Mouse (Mus musculus) hindbrain, postnatal 0 days (tissue): Measurements from ENCODE around the gene Vcp. TPM values are rescaled to one million over a fixed set of nuclear protein-coding genes. Genes with fewer than 3 reads are reported as not detected.

Experiments used
- ATAC-seq: fragments of 200-750 bp; cut with Nextera tagmentation; 2 replicates; pipeline ENCODE4 v1.8.0; 2017; ENCODE audit warnings: mild to moderate bottlenecking, moderate TSS enrichment, moderate library complexity
- DNase-seq: peaks from one replicate; pipeline ENCODE4 v3.0.0-alpha.2; 2015; ENCODE audit warnings: low spot score
- H3K27ac ChIP-seq: fragments of 300-500 bp; sonication (generic); 2 replicates; pipeline ENCODE4 v1.5.1; 2014; ENCODE audit warnings: mild to moderate bottlenecking
- H3K27me3 ChIP-seq: fragments of 300-500 bp; sonication (generic); 2 replicates; pipeline ENCODE4 v1.6.1; 2014; ENCODE audit warnings: low read length, mixed read lengths; ENCODE audit not compliant: insufficient read depth
- H3K36me3 ChIP-seq: fragments of 300-500 bp; sonication (generic); 2 replicates; pipeline ENCODE4 v1.6.1; 2014; ENCODE audit warnings: low read length, mixed read lengths; ENCODE audit not compliant: insufficient read depth
- H3K4me1 ChIP-seq: fragments of 300-500 bp; sonication (generic); 2 replicates; pipeline ENCODE4 v1.6.1; 2014; ENCODE audit warnings: antibody characterized with exemption, low read length, mixed read lengths; ENCODE audit not compliant: insufficient read depth
- H3K4me2 ChIP-seq: fragments of 300-500 bp; sonication (generic); 2 replicates; pipeline ENCODE4 v1.6.1; 2014; ENCODE audit warnings: low read depth, mild to moderate bottlenecking, low read length, moderate library complexity, mixed read lengths
- H3K4me3 ChIP-seq: fragments of 300-500 bp; sonication (generic); 2 replicates; pipeline ENCODE4 v1.5.1; 2014; ENCODE audit warnings: low read length
- H3K9ac ChIP-seq: fragments of 300-500 bp; sonication (generic); replicated peaks from 2 replicates; pipeline ENCODE4 v1.6.1; 2014; ENCODE audit warnings: mild to moderate bottlenecking, low read length, moderate library complexity, mixed read lengths
- H3K9me3 ChIP-seq: fragments of 300-500 bp; sonication (generic); 2 replicates; pipeline ENCODE4 v1.6.1; 2016; ENCODE audit warnings: low read length, mixed read lengths
- CTCF ChIP-seq: IDR thresholded peaks from 2 replicates; pipeline ENCODE4 v1.5.1; 2016; ENCODE audit warnings: antibody characterized with exemption, control low read depth, low read depth
- WGBS: fragments of 180-500 bp; shearing (Covaris S2); extraction: QIAGEN DNeasy Blood & Tissue Kit; methylation state at CpG from one replicate; pipeline ENCODE4 v1.1.7; 2014; 5-methylcytosine and 5-hydroxymethylcytosine counted together
- polyA plus RNA-seq: library from polyadenylated mRNA; unstranded; fragments of >200 nt; fragmentation: Nextera tagmentation; extraction: Ambion mirVana; gene quantifications from 2 replicates; pipeline ENCODE4 v1.2.1, GENCODE M21; 2015
- total RNA-seq: library from RNA; depleted of rRNA; stranded (reverse); fragments of >200 nt; gene quantifications from 2 replicates; pipeline ENCODE4 v1.2.3, GENCODE M21; 2014

The Vcp gene
- total and polyA plus RNA-seq, 2 experiments from 2014 or later = 191 to 455 TPM

DNA sequence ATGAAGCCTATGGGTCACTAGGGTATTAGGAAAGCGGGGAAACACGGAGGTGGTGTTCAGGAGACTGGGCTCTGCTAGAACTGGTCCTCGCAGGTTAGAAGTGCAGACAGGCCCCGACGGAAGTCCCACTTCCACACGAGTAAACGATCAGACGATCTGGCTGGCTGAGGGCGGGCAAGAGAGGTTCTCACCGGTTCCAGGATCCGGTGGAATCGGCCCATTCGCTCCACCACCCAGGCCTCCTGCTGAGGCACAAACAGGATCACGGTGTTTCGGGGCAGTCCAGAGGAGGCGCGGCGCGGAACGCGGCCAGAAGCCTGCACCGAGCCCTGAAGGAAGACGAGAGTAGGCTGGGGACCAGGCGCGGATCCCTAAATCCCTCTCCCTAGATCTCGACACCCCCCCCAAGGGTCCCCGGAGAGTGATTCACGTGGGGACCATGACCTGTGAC lies 30.5 kb upstream of the Vcp start:
- Histone ChIP-seq H3K4me1 (no peaks in the 10 kb centered on the region), H3K27ac (peak overlapping the region; percentile 84), H3K4me2 (peak overlapping the region; percentile 68), H3K4me3 (peak overlapping the region; percentile 73), H3K9ac (peak overlapping the region; percentile 78), H3K9me3 (no peaks in the 10 kb centered on the region), H3K36me3 (peaks cover 41% of the 10 kb centered on the region), H3K27me3 (no peaks in the 10 kb centered on the region)
- no peak for TF ChIP-seq CTCF
- ATAC-seq (peak; percentile 57), DNase-seq (peak; percentile 35)
- WGBS = under 1% methylated on average over 28 of the region's 28 CpGs

DNA sequence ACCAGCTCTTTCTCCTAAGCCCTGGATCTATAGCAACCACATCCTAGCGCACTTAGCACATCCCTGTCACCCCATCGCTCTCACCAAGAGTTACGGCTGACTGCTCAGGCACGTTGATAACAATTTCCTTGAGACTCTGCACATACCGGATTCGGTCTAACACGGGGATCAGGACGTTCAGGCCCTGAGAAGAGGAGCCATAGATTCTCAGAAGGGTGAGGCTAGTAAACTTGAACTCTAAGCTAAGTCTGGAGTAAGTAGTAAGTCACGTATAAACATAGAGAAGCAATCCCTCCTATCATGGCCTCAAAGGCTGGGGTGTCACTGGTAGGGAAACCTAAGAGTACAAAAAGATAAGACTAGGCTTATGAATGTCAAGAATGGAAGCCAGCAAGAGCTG lies 30.0 kb upstream of the Vcp start:
- WGBS = 73% methylated on average over 9 of the region's 9 CpGs
- DNase-seq (no peak), ATAC-seq (no peak)
- no peak for TF ChIP-seq CTCF
- no peaks in the 10 kb centered on the region for H3K27me3 ChIP-seq
- peaks cover 39% of the 10 kb centered on the region for H3K36me3 ChIP-seq
- no peaks in the 10 kb centered on the region for H3K9me3 ChIP-seq
- peak overlapping the region; percentile 78 for H3K9ac ChIP-seq
- no peaks in the 10 kb centered on the region for H3K4me1 ChIP-seq
- H3K4me2 ChIP-seq = peak overlapping the region; percentile 68
- H3K27ac ChIP-seq = peak overlapping the region; percentile 84; the same call in 1 of the 2 replicates
- H3K4me3 ChIP-seq = peak overlapping the region; percentile 73

DNA sequence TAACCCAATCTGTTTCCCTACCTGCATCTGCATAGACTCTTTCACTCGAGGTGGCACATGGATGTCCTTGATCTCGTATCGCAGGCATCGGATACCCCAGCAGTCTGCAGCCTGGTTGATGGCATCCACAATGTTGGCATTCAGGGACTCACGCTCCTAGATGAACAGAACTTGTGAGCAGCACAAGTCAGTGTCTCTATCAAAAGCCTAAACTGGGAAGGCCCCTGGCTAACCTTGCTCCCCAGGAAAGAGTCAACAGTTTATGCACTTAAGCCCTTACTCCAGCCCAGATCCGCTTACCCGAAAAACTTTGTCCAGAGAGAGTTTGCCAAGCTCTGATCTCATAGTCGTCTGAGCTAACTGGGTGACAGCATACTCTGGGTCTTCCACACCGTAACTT lies 29.4 kb upstream of the Vcp start:
- Histone ChIP-seq H3K27ac (no peak overlapping the region), H3K4me2 (no peak overlapping the region), H3K4me1 (peaks cover 3% of the 10 kb centered on the region; the same call in 1 of the 2 replicates), H3K9me3 (no peaks in the 10 kb centered on the region), H3K36me3 (peaks cover 37% of the 10 kb centered on the region), H3K9ac (no peak overlapping the region), H3K4me3 (no peak overlapping the region), H3K27me3 (no peaks in the 10 kb centered on the region)
- 93% methylated on average over 9 of the region's 9 CpGs for WGBS
- TF ChIP-seq CTCF = no peak
- no peak for DNase-seq
- no peak for ATAC-seq

DNA sequence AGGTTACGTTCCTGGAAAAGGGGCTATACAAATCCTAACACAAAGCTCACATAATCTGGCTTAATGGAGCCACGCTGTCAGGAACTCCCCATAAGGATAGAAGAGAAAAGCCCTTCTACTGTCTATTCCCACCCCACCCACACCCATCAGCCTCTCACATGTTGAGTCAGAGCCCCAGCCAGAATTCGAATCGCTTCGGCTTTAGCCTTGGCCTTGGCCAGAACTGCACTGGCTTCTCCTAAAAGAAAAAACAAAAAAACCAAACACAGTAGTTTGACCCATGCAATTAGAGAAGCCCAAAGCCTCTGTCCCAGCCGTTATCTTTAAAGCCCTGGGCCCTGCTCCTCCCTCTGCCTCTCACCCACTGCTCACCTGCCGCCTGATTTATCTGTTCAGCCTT lies 28.8 kb upstream of the Vcp start:
- no peak overlapping the region for H3K4me2 ChIP-seq
- peaks cover 10% of the 10 kb centered on the region for H3K4me1 ChIP-seq
- H3K9ac ChIP-seq = no peak overlapping the region
- no peak for TF ChIP-seq CTCF
- H3K27ac ChIP-seq = no peak overlapping the region
- DNase-seq (no peak), ATAC-seq (no peak)
- peaks cover 31% of the 10 kb centered on the region for H3K36me3 ChIP-seq
- H3K27me3 ChIP-seq = no peaks in the 10 kb centered on the region
- H3K9me3 ChIP-seq = no peaks in the 10 kb centered on the region
- 96% methylated on average over 7 of the region's 7 CpGs for WGBS
- no peak overlapping the region for H3K4me3 ChIP-seq

DNA sequence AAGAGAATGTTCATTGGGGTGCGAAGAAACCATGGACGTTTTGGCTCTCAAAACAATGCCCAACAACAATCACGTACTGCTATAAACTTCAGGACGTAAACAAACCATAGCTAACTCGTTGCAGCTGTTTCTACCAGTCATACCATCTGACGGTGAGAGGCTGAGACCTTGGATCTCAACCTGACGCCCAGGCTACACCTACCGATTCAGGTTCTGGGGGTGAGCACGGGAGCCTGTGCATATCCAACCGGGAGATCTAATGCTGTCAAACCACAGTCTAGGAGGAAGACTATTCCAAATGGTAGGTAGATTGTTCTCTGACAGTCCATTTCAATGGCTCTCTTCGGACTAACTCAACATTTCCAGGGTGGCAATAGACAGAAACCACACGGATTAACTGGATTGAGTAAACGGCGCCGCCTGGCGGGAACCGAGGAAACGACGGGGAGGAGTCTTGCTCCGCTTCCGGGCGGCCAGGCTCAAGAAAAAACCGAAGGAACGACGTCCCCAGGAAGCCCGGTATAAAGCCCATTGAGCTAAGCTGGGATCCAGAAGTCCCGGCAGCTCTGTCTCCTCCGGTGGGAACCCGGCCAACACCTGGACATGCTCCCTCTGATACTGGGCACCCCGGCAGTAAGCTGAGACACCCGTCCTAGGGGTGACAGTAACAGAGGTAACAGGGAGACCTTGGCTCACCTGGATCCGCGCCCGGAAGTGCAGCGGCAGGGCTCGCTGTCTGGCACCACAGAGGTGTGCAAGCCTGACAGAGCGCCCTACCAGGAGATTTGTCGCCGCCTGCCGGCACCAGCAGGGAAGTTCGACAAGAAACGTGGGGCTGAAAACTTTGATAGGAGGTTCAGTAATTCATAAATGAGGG lies 25.0 kb upstream of the Vcp start, which contains the start of gene Pigo:
Gene Pigo, minus strand, starts transcription at position 736 of the 877 bp plus-strand sequence.
- Histone ChIP-seq H3K4me1 (peaks cover 13% of the 10 kb centered on the region), H3K4me3 (peak within 1 kb of the TSS; percentile 48), H3K9me3 (no peaks in the 10 kb centered on the region), H3K4me2 (peak within 1 kb of the TSS; percentile 75), H3K36me3 (peaks cover 42% of the 10 kb centered on the region), H3K27ac (peak within 1 kb of the TSS; percentile 92), H3K27me3 (no peaks in the 10 kb centered on the region), H3K9ac (peak within 1 kb of the TSS; percentile 50)
- TF ChIP-seq CTCF = peak; percentile 87
- DNase-seq (peak; percentile 97), ATAC-seq (peak; percentile 93)
- WGBS = 8% methylated on average over 42 of the region's 42 CpGs

DNA sequence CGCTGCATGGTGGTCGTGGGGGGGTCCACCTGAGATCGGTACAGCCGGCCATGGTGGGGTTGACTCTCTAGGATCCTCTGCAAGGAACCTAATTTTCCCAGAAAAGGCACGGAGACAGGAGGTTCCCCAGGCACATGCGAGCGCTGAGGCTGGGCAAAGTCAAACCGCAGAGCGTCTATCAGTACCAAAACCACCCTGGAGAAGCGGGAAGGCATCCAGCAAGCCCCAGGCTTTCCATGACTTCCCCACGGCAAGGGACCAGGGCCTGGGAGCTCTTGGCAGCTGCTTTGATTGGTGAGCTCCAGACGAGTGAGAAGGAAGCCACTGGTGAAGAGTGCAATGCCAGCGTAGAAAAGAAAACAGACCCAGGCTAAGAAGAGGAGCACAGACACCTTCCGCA lies 24.4 kb upstream of the Vcp start:
- no peak for ATAC-seq

More for the DNA sequence above, 24.4 kb upstream of the Vcp start:
- DNase-seq = no peak
- Histone ChIP-seq H3K4me2 (peak overlapping the region; percentile 75), H3K4me3 (peak overlapping the region; percentile 48), H3K27me3 (no peaks in the 10 kb centered on the region), H3K9ac (peak overlapping the region; percentile 50; the same call in 1 of the 2 replicates), H3K27ac (peak overlapping the region; percentile 92; the same call in 1 of the 2 replicates), H3K9me3 (no peaks in the 10 kb centered on the region), H3K36me3 (peaks cover 48% of the 10 kb centered on the region), H3K4me1 (peaks cover 13% of the 10 kb centered on the region)
- 71% methylated on average over 14 of the region's 14 CpGs for WGBS
- TF ChIP-seq CTCF = no peak
